Mouse (Mus musculus): ENCODE measurements around the gene Cpeb1.

Gene Cpeb1

DNA sequence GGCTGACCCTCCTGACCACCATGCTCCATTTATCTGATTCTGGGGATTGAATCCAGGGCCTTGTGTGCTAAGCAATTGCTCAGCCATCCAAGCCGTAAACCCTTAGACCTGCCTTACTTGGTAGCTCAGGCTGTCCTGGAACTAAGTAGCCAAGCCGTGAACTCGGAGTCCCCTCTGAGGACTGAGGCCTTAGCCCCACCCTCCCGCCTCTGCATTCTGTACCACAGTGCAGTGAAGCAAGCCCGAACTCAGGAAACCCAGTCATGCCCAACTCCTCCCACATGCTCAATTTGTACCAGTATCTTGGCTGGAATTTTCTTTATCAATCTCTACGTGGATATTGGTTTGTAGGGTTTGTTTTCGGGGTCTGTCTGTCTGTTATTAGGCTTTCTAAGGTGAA, 123.4 kb downstream of the Cpeb1 start:
- in situ Hi-C loops (cut with MboI; ENCODE audit: low sequenced_read_pairs), result no loop called here

DNA sequence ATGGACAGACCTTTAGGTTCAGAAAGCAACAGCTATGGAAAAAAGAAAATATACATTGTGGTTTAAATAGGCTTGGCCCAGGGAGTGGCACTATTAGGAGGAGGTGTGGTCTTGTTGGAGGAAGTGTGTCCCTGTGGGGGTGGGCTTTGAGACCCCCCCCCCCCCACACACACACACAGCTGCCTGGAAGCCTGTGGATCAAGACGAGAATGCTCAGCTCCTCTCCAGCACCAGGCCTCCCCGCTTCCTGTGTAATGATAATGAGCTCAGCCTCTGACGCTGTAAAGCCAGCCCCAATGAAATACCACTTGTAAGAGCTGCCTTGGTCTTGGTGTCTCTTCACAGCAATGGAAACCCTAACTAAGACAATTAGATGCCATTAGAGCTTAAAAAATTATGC, 124.5 kb downstream of the Cpeb1 start:
- in situ Hi-C loops (cut with MboI; ENCODE audit: low sequenced_read_pairs), result no loop called here

DNA sequence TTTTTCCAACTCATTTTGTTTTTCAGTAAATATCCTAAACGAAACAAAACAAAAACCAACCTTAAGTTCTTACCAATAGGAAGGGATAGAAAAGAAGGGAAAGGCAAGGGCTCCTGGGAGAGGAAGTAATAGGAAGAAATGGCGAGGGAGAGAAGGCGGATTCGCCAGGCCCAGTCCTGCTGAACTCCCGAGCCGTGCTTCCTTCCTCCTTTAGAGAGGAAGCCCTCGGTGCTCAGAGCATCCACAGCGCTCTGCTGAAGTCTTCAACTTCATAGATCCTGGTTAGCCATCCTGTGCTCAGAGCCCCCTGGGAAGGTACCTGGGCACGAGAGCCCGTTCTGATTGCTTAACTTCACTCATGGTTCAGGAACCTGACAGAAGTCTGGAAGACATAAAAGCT, 127.6 kb downstream of the Cpeb1 start:
- in situ Hi-C loops (cut with MboI; ENCODE audit: low sequenced_read_pairs), result loop anchor here (10.0 kb wide), 1 partner anchor 163 kb away; no protein-coding TSS in a partner anchor

DNA sequence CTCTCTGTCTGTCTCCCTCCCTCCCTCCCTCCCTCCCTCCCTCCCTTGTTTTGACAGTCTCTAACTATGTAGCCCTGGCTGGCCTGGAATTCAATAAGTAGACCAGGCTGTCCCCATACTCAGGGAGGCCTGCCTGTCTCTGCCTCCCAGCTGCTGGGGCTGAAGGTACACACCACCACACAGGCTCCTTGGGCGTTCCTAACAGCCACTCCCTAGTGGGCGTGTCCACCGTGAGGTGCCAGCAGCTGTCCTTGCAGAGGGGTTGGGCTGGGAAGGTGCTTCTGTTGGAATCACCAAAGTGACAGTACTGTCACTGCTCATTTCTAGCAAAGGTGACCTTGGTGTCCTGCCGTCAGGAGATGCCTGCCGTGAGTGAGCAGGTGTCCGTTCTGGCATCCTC, 128.4 kb downstream of the Cpeb1 start:
- in situ Hi-C loops (cut with MboI; ENCODE audit: low sequenced_read_pairs), result loop anchor here (10.0 kb wide), 1 partner anchor 162 kb away; no protein-coding TSS in a partner anchor

DNA sequence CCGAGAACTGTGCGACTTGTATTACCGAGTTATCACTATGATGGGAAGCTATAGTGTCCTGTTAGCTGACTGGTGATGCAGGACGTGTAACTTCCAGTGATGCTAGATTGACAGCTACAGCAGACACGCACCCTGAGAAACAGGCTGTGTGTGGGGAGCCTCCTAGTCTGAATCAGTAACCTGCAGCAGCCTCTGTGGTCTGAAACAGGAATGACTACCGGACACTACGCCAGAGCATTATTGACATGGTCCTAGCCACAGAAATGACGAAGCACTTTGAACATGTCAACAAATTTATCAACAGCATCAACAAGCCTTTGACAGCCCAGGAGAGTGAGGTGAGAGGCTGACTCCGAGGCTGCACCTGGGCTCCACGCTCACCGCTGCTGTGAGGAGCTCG, 129.2 kb downstream of the Cpeb1 start:
- in situ Hi-C loops (cut with MboI; ENCODE audit: low sequenced_read_pairs), result loop anchor here (10.0 kb wide), 1 partner anchor 161 kb away; no protein-coding TSS in a partner anchor

DNA sequence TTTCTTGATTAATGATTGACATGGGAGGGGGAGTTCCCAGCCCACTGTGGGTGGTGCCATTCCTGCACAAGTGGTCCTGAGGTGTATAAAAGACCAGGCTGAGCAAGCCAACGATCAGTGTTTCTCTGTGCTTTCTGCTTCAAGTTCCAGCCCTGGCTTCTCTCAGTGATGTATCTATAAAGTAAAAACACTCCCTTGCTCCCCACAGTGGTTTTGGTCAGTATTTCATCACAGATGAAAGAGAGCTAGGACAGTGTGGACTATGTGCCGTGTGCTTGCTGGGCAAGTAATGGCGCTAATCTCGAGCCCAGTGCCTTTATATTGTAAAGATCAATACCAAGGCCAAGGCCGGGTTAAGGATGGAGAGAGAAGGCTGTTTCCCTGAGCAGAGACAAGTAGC, 133.5 kb downstream of the Cpeb1 start:
- in situ Hi-C loops (cut with MboI; ENCODE audit: low sequenced_read_pairs), result loop anchor here (10.0 kb wide), 1 partner anchor 157 kb away; no protein-coding TSS in a partner anchor

DNA sequence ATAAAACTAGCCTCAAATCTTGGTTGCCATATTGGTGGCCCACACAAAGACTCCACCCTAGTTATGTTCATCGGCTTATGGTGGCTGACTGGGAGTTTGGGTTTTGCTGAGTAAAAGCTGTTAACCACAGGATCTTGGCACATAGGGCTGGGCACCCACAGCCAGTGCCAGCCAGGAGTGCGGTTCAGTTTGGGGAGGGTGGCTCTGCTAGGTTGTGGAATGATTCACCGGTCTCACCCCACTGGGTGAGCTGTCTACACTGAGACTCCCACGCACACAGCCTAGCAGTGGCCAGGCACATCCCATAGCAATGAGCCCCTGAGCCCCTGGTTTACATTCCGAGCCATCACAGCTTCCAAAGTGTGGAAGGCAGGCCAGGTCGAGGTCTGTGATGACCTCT, 135.5 kb downstream of the Cpeb1 start:
- in situ Hi-C loops (cut with MboI; ENCODE audit: low sequenced_read_pairs), result loop anchor here (10.0 kb wide), 1 partner anchor 155 kb away; no protein-coding TSS in a partner anchor

DNA sequence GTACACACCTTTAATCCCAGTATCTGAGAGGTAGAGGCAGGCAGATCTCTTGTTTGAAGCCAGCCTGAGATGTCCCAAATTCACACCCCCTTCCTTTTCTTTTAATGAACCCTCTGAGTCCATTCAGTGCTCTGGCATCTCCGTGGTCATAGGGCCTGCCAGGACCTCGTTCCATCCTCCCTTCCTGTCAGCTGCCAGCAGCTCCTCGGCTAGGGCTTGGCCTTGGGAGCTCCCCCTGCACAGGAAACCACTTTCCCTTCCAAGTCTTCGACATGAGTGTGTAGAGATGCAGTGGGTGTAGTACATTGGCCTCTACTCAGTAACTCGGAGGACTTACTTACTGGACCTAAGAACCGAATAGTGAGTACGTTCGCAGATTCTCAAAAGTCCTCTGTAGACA, 139.7 kb downstream of the Cpeb1 start:
- in situ Hi-C loops (cut with MboI; ENCODE audit: low sequenced_read_pairs), result no loop called here

DNA sequence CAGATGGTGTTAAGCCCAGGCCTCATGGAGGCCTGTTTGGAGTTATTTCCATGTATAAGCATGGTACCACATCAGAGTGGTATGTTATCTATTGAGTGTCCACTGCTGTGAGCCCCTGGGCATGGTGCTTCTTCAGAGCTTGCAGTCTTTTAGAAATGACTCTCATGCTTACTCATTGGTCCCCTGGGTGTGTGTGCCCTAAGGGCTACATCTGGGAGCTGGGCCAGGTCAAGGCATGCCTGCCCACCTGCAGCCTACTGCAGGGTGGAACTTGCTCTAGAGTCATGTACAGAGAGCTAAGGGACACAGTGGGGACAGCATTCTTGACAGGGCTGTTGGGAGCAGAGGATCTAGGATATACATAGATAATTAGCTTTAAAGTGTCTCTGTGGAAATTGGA, 143.7 kb downstream of the Cpeb1 start:
- in situ Hi-C loops (cut with MboI; ENCODE audit: low sequenced_read_pairs), result no loop called here

DNA sequence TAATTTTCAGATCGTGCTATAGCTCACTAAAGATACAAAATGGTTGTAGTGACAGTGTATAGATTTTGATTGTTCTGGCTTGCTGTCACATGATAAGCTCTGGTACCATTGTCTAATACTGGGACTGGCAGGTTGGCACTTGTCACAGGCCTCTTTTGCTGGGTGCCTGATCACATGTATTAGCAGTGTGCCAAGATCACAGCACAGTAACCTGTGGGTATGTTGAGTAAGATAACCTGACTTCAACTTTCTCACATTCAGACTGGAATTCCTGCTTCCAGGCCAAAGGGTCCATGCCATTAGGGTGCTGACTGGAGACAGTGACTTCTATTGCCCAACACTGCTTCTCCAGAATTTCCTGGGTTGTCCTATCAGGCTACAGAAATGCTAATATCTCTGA, 144.1 kb downstream of the Cpeb1 start:
- in situ Hi-C loops (cut with MboI; ENCODE audit: low sequenced_read_pairs), result no loop called here

DNA sequence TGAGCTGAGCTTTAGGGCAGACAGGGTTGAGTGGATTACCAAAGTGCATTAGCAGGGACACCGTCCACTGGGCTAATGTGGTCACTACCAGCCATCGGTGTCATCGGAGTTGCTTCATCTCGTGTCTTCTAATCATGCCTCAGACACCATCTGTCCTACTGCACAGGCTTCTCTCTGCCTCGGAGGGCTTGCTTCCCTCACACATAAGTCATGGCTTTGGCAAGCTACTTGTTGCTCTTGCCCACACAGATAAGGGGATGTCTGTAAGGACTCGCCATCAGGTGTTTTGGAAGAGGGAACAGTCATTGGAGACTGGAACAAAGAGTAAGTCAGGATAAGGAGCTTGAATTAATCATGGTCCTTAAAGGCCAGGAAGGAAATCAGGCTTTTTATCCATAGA, 146.0 kb downstream of the Cpeb1 start:
- in situ Hi-C loops (cut with MboI; ENCODE audit: low sequenced_read_pairs), result loop anchor here (10.0 kb wide), 1 partner anchor 134 kb away; no protein-coding TSS in a partner anchor

DNA sequence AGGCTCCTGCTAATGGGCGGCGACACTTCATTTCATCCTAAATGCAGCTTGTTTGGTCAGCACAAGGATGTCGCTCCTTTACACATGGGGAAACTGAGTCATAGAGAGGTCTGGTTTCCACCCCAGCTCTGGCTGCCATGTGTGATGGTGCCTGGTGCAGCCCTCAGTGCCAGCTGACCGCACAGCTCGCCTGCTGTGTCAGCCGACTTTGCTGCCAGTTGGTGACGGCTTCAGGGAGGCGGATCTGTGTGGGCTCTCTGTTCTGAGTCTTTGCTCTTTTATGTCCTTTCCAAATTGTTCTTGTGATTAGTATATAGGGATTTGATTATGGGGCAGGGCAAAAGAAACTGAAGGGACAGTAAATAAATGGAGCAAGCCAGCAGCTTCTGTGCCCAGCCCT, 147.5 kb downstream of the Cpeb1 start:
- in situ Hi-C loops (cut with MboI; ENCODE audit: low sequenced_read_pairs), result loop anchor here (10.0 kb wide), 1 partner anchor 133 kb away; no protein-coding TSS in a partner anchor

DNA sequence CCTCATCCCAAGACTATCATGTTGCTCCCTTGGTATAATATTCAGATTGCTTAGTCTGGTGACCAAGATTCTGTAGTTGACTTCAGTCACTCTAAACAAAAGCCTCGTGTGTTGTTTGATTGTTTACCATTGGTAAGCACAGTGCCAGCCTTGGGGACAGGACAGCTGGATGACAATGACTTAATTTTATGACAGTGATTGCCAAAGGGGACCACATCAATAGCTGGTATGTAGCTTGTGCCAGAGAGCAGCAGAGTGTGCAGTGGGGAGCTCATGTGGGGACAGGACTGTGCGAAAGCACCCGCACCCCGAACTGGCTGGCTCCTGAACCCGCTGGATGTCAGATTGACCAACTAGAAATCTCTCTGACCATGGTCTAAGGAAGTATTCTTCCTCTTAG, 150.6 kb downstream of the Cpeb1 start:
- in situ Hi-C loops (cut with MboI; ENCODE audit: low sequenced_read_pairs), result loop anchor here (10.0 kb wide), 1 partner anchor 130 kb away; no protein-coding TSS in a partner anchor

DNA sequence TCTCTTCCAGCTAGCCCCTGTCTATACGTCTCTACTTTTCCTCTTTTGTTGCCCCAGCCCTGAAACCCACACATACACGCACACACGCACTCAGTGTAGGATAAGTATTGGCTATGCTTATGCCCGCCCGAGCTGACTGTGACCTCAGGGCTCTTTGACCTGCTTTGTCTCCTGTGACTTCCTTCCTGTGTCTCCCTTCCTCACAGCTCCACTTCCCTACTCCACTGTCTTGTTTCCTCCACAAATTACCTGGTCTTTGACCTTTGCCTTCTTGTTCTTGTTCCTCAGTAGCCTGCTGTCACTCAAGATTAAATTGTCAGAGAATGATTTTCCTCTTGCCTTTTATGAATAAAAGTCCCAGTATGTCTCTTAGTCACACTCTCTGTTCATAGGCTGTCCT, 151.2 kb downstream of the Cpeb1 start:
- in situ Hi-C loops (cut with MboI; ENCODE audit: low sequenced_read_pairs), result loop anchor here (10.0 kb wide), 1 partner anchor 129 kb away; no protein-coding TSS in a partner anchor

DNA sequence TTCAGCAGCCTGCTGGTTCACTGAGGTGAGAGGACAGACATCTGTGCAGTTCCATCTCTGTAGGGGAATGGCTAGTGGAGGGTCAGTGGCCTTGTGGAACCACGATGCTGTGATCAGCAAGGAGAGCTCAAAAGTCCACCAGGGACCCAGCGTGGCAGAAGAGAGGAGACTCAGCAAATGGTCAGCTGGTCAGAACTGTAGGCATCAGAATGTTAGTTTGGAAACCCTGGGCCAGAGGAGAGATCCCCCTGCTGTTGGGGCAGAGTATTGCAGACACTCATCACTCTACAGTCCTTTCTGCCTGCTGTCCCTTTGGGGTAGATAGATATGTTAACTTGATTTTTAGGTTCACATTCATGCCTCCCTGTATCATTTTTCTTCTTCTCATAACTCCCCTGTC, 151.6 kb downstream of the Cpeb1 start:
- in situ Hi-C loops (cut with MboI; ENCODE audit: low sequenced_read_pairs), result loop anchor here (10.0 kb wide), 1 partner anchor 129 kb away; no protein-coding TSS in a partner anchor

DNA sequence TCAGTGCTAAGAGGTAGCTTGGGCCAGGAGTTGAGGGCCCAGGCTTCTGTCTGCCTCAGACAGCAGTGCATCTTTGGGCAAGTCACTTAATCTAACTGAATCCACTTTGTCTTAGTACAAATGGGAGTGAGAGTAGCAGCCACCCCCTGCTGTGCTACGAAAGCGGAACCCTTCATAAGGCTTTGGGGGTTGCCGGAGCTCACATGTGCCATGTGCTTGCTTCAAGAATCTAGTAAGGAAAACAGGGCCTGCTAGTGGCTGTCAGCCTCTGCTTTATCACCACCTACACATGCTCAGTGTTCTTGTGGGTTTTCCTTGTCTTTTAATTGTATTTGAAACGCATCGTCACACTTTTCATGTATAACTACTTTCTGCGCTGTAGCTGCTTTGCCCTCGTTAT, 153.9 kb downstream of the Cpeb1 start:
- in situ Hi-C loops (cut with MboI; ENCODE audit: low sequenced_read_pairs), result loop anchor here (10.0 kb wide), 1 partner anchor 127 kb away; no protein-coding TSS in a partner anchor

DNA sequence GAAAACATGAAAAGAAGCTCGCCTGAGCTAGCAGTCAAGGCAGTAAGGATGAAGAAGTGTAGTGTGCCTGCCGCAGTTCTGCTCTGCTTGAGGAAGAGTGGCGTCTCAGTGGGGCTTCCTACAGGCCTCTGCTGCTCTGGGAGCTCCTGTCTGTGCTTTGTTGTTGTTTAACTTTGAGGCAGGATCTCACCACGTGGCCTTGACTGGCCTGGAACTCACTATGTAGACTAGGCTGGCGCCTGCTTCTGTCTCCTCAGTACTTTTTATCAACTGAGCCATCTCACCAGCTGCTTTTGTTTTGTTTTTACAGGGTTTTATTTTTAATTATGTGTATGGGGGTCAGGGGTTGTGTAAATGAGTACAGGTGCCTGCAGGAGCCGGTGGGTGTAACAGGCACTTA, 157.1 kb downstream of the Cpeb1 start:
- in situ Hi-C loops (cut with MboI; ENCODE audit: low sequenced_read_pairs), result no loop called here

Measured in CH12F3 (cell line).